Mouse (Mus musculus): Measurements from ENCODE around the gene Rpp30.

Gene Rpp30

GRCm38 (mm10) chr19:36083262-36084225 is at the start of gene Rpp30:
Rpp30 (plus strand) TSS chr19:36083716.
- DNase-seq: peak; percentile 91

- DNase-seq: no peak
These were observed 37.5 kb upstream of the Rpp30 start for GRCm38 (mm10) chr19:36046046-36046445.

GRCm38 (mm10) chr19:36056502-36057221 is 26.9 kb upstream of the Rpp30 start:
- no peak for DNase-seq

- peak; percentile 22 for DNase-seq
These were observed 26.2 kb upstream of the Rpp30 start, which contains the start of gene Htr7 for GRCm38 (mm10) chr19:36057231-36057811. Htr7 (minus strand) TSS chr19:36057507.

GRCm38 (mm10) chr19:36062801-36063529 is 20.6 kb upstream of the Rpp30 start:
- no peak for DNase-seq

GRCm38 (mm10) chr19:36082606-36083261 is 782 bp upstream of the Rpp30 start:
- DNase-seq: peak; percentile 58

GRCm38 (mm10) chr19:36090781-36091180 is 7.3 kb downstream of the Rpp30 start:
- peak; percentile 6 for DNase-seq

- DNase-seq: no peak
These were observed 13.7 kb downstream of the Rpp30 start for GRCm38 (mm10) chr19:36097194-36097593.

- DNase-seq: no peak
These were observed 14.7 kb downstream of the Rpp30 start for GRCm38 (mm10) chr19:36098265-36098664.

- DNase-seq: no peak
These were observed 15.4 kb downstream of the Rpp30 start for GRCm38 (mm10) chr19:36098916-36099315.

- no peak for DNase-seq
These were observed 20.4 kb downstream of the Rpp30 start for GRCm38 (mm10) chr19:36103909-36104308.

- no peak for DNase-seq
These were observed 25.9 kb downstream of the Rpp30 start for GRCm38 (mm10) chr19:36109318-36109944.

- no peak for DNase-seq
These were observed 26.9 kb downstream of the Rpp30 start for GRCm38 (mm10) chr19:36110465-36110864.

- DNase-seq: peak; percentile 33
These were observed 27.8 kb downstream of the Rpp30 start for GRCm38 (mm10) chr19:36111054-36111895.

GRCm38 (mm10) chr19:36112007-36112406 is 28.5 kb downstream of the Rpp30 start:
- DNase-seq: no peak

- no peak for DNase-seq
These were observed 32.7 kb downstream of the Rpp30 start for GRCm38 (mm10) chr19:36116185-36116584.

GRCm38 (mm10) chr19:36119219-36119618 is 35.7 kb downstream of the Rpp30 start:
- DNase-seq: no peak

GRCm38 (mm10) chr19:36119783-36120471 is 36.4 kb downstream of the Rpp30 start, which contains the start of gene Ankrd1:
Ankrd1 (minus strand) TSS chr19:36120099.
- DNase-seq: no peak

- DNase-seq: no peak
These were observed 40.7 kb downstream of the Rpp30 start for GRCm38 (mm10) chr19:36124203-36124602.

GRCm38 (mm10) chr19:36128440-36128839 is 44.9 kb downstream of the Rpp30 start:
- DNase-seq: no peak

All from kidney, postnatal 14 days (tissue).